Mouse (Mus musculus) urinary bladder, adult 18-20 months (tissue): Measurements from ENCODE around the gene Grifin.

Experiments used
- DNase-seq, 2 experiments: peaks; one replicate each; pipeline ENCODE4 v3.0.0; 2022; ENCODE audit warnings: low spot score in 2 of 2, mixed read lengths in 2 of 2

The Grifin gene

GRCm38 (mm10) chr5:140564896-140565295 is at the start of gene Grifin:
Gene Grifin, minus strand, starts transcription at chr5:140565071.
- DNase-seq, result no peak

GRCm38 (mm10) chr5:140614141-140614540 is 49.3 kb upstream of the Grifin start:
- no peak for DNase-seq

GRCm38 (mm10) chr5:140612191-140612590 is 47.3 kb upstream of the Grifin start:
- DNase-seq, result peak in 1 of 2 experiments; percentile 30

GRCm38 (mm10) chr5:140611611-140612185 is 46.8 kb upstream of the Grifin start:
- DNase-seq, result no peak

GRCm38 (mm10) chr5:140611021-140611583 is 46.2 kb upstream of the Grifin start:
- DNase-seq, result peak; percentile 78 to 85

GRCm38 (mm10) chr5:140610273-140611011 is 45.6 kb upstream of the Grifin start:
- no peak for DNase-seq

- DNase-seq, result no peak
These were observed 44.8 kb upstream of the Grifin start for GRCm38 (mm10) chr5:140609511-140610272.

- DNase-seq, result no peak
These were observed 43.8 kb upstream of the Grifin start for GRCm38 (mm10) chr5:140608634-140609015.

- peak in 1 of 2 experiments; percentile 33 for DNase-seq
These were observed 43.2 kb upstream of the Grifin start for GRCm38 (mm10) chr5:140607836-140608633.

- DNase-seq, result peak; percentile 86 to 88
These were observed 42.3 kb upstream of the Grifin start, which contains the start of gene Lfng for GRCm38 (mm10) chr5:140607001-140607835. Gene Lfng, plus strand, starts transcription at chr5:140607320.

GRCm38 (mm10) chr5:140606386-140606785 is 41.5 kb upstream of the Grifin start:
- DNase-seq, result no peak

- DNase-seq, result no peak
These were observed 40.4 kb upstream of the Grifin start for GRCm38 (mm10) chr5:140605228-140605627.

- no peak for DNase-seq
These were observed 39.5 kb upstream of the Grifin start for GRCm38 (mm10) chr5:140604386-140604785.

GRCm38 (mm10) chr5:140602540-140602939 is 37.7 kb upstream of the Grifin start:
- no peak for DNase-seq

GRCm38 (mm10) chr5:140601712-140602111 is 36.8 kb upstream of the Grifin start:
- no peak for DNase-seq

- DNase-seq, result no peak
These were observed 35.1 kb upstream of the Grifin start for GRCm38 (mm10) chr5:140599939-140600338.

GRCm38 (mm10) chr5:140597787-140598186 is 32.9 kb upstream of the Grifin start:
- no peak for DNase-seq

- DNase-seq, result peak in 1 of 2 experiments; percentile 31
These were observed 32.2 kb upstream of the Grifin start for GRCm38 (mm10) chr5:140596927-140597588.

GRCm38 (mm10) chr5:140596426-140596825 is 31.6 kb upstream of the Grifin start:
- no peak for DNase-seq

- no peak for DNase-seq
These were observed 30.0 kb upstream of the Grifin start for GRCm38 (mm10) chr5:140594846-140595245.
